9 mouse cellular contexts compared by ENCODE assay signal in the genomic region with DNA sequence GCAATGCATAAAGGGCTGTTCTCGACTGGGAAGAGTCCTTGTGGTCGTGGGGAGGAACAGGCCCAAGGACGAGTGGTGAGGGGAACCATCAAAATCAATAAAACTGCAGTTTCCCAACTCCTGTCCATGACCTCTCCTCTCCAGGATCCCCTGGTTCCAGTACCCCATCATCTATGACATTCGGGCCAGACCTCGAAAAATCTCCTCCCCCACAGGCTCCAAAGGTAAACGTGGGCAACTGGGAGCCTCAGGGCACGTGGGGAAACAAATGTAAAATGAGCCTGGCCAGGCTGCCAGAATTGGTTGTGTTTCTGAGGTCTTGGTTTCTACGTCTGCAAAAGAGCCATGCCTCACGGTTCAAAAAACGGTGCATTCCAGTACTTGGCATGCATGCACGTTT. TPM values are rescaled to one million over a fixed set of nuclear protein-coding genes. Genes with fewer than 3 reads are reported as not detected.
DNase-seq lines count a peak whose midpoint lies in the region; ATAC-seq and TF ChIP-seq lines count a peak whose summit lies in the region.
"Had no signal": no experiment of that assay in that cellular context is flagged by ENCODE, and none has a peak within 500 bp of the region (broad histone marks: within the 10 kb centered on the region; RNA-seq: fewer than 3 reads in every experiment).

No protein-coding gene starts in this region.

- no peak; the same call in 1 of the 2 replicates for TF ChIP-seq POLR2A in CH12.LX (IDR thresholded peaks at IDR 0.05; ENCODE audit: low read depth, low read length)

- no peak for ATAC-seq in heart, embryonic 11.5 days (replicated peaks; ENCODE audit: insufficient number of reproducible peaks, low FRiP score, low TSS enrichment)
- ATAC-seq in forebrain, embryonic 14.5 days = no peak
- no peak for ATAC-seq in liver, embryonic 14.5 days (ENCODE audit: insufficient read depth)

- in situ Hi-C loops in CH12.LX (cut with MboI; ENCODE audit: low pct_ligation_motif_present, low pct_unique_long_range_greater_than_20kb, low sequenced_read_pairs) = no loop called here

- peak overlapping the region; percentile 92 for H3K4me2 ChIP-seq in heart, embryonic 11.5 days
- H3K4me2 ChIP-seq in CH12.LX (ENCODE audit: insufficient read depth, low read depth, poor library complexity, severe bottlenecking) = peak overlapping the region; percentile 87
- peak overlapping the region; percentile 99 for H3K4me2 ChIP-seq in forebrain, embryonic 14.5 days (ENCODE audit: low read length)
- H3K4me2 ChIP-seq in liver, embryonic 14.5 days (ENCODE audit: low read depth) = peak overlapping the region; percentile 87

- TF ChIP-seq EP300 in CH12.LX (IDR thresholded peaks at IDR 0.05; ENCODE audit: low read length) = no peak
- no peak for TF ChIP-seq EP300 in liver, embryonic 14.5 days (IDR thresholded peaks at IDR 0.05; ENCODE audit: low read depth)

- no peaks in the 10 kb centered on the region for H3K27me3 ChIP-seq in heart, embryonic 11.5 days (ENCODE audit: control insufficient read depth, insufficient read depth, low read length)
- H3K27me3 ChIP-seq in CH12.LX (replicated peaks) = no peaks in the 10 kb centered on the region
- no peaks in the 10 kb centered on the region for H3K27me3 ChIP-seq in forebrain, embryonic 14.5 days (replicated peaks; ENCODE audit: control insufficient read depth, insufficient read depth, low read length)
- no peaks in the 10 kb centered on the region for H3K27me3 ChIP-seq in liver, embryonic 14.5 days (ENCODE audit: control insufficient read depth, insufficient read depth, low read length)

- H3K4me1 ChIP-seq in heart, embryonic 11.5 days (ENCODE audit: control insufficient read depth, insufficient read depth, low read length) = peaks cover 13% of the 10 kb centered on the region
- peaks cover 24 to 60% of the 10 kb centered on the region in 2 experiments for H3K4me1 ChIP-seq in CH12.LX (ENCODE audit: control insufficient read depth in 1 of 2, insufficient read depth in 2 of 2)
- peaks cover 18% of the 10 kb centered on the region for H3K4me1 ChIP-seq in forebrain, embryonic 14.5 days (ENCODE audit: control insufficient read depth, insufficient read depth, low read length)
- H3K4me1 ChIP-seq in liver, embryonic 14.5 days (replicated peaks; ENCODE audit: control insufficient read depth in 2 of 2, insufficient read depth in 2 of 2, low read length in 1 of 2) = peaks cover 15 to 16% of the 10 kb centered on the region in 2 experiments

- peaks cover 68% of the 10 kb centered on the region for H3K79me2 ChIP-seq in CH12.LX (replicated peaks; ENCODE audit: control insufficient read depth, extremely low read depth, insufficient read depth, poor library complexity, severe bottlenecking)

- peak overlapping the region; percentile 98 for H3K9ac ChIP-seq in heart, embryonic 11.5 days (ENCODE audit: low read depth, low read length)
- H3K9ac ChIP-seq in CH12.LX (ENCODE audit: insufficient read depth, low read depth) = peak overlapping the region; percentile 91
- peak overlapping the region; percentile 95 for H3K9ac ChIP-seq in forebrain, embryonic 14.5 days (ENCODE audit: low read length)
- H3K9ac ChIP-seq in liver, embryonic 14.5 days (replicated peaks) = peak overlapping the region; percentile 81

- H3K36me3 ChIP-seq in heart, embryonic 11.5 days (ENCODE audit: control insufficient read depth, insufficient read depth, low read length) = peaks cover 21% of the 10 kb centered on the region
- H3K36me3 ChIP-seq in CH12.LX (replicated peaks in 1 of 2; ENCODE audit: control insufficient read depth in 1 of 2, insufficient read depth in 1 of 2, low read length in 1 of 2) = peaks cover 42 to 68% of the 10 kb centered on the region in 2 experiments
- H3K36me3 ChIP-seq in forebrain, embryonic 14.5 days (ENCODE audit: control insufficient read depth, insufficient read depth, low read length) = peaks cover 42% of the 10 kb centered on the region
- peaks cover 38% of the 10 kb centered on the region for H3K36me3 ChIP-seq in liver, embryonic 14.5 days (replicated peaks; ENCODE audit: control insufficient read depth, insufficient read depth, low read depth)

- peak overlapping the region; percentile 63 for H3K4me3 ChIP-seq in heart, embryonic 11.5 days (ENCODE audit: low read depth, low read length)
- peak overlapping the region; percentile 96 to 99 (median 97) for H3K4me3 ChIP-seq in CH12.LX (replicated peaks in 1 of 3; ENCODE audit: low read depth in 2 of 3, low read length in 2 of 3, poor library complexity in 1 of 3)
- peak overlapping the region; percentile 98 for H3K4me3 ChIP-seq in forebrain, embryonic 14.5 days (ENCODE audit: low read depth, low read length)
- H3K4me3 ChIP-seq in liver, embryonic 14.5 days (ENCODE audit: insufficient read depth in 1 of 2, low read depth in 2 of 2, low read length in 2 of 2) = peak overlapping the region; percentile 75 to 82

- dilution Hi-C loops in CH12.LX (cut with MboI; ENCODE audit: extremely low pct_ligation_motif_present, extremely low pct_unique_long_range_greater_than_20kb, low sequenced_read_pairs) = no loop called here

- intact Hi-C loops in heart, postnatal 25 days (cut with DNase I) = loop anchor here (1.0 to 10.0 kb wide), 4 partner anchors 27 to 322 kb away; a partner anchor contains a TSS

- 15% methylated on average over 11 of the region's 11 CpGs for WGBS in heart, embryonic 11.5 days (ENCODE audit: insufficient replicate concordance)
- WGBS in forebrain, embryonic 14.5 days = 21% methylated on average over 11 of the region's 11 CpGs
- WGBS in liver, embryonic 14.5 days (ENCODE audit: insufficient replicate concordance) = 8% methylated on average over 11 of the region's 11 CpGs

- no peak for TF ChIP-seq RAD21 in CH12.LX (IDR thresholded peaks at IDR 0.05; ENCODE audit: low read depth, low read length)

- H3K9me3 ChIP-seq in heart, embryonic 11.5 days (replicated peaks; ENCODE audit: control insufficient read depth, low read length) = no peaks in the 10 kb centered on the region
- H3K9me3 ChIP-seq in CH12.LX (replicated peaks; ENCODE audit: low read length) = no peaks in the 10 kb centered on the region
- H3K9me3 ChIP-seq in forebrain, embryonic 14.5 days (replicated peaks; ENCODE audit: control insufficient read depth, low read length) = no peaks in the 10 kb centered on the region
- no peaks in the 10 kb centered on the region for H3K9me3 ChIP-seq in liver, embryonic 14.5 days (ENCODE audit: control insufficient read depth, low read length)

- DNase-seq in heart, postnatal 25 days (ENCODE audit: low spot score) = no peak
- no peak for DNase-seq in CH12.LX (ENCODE audit: extremely low read depth)
- DNase-seq in forebrain, embryonic 14.5 days (ENCODE audit: low spot score) = no peak
- no peak for DNase-seq in liver, embryonic 14.5 days (ENCODE audit: low read depth in 3 of 3, low spot score in 3 of 3)
- DNase-seq in right cerebral cortex, postnatal 25 days = no peak
- no peak for DNase-seq in thymus, postnatal 36 days
- no peak for DNase-seq in layer of hippocampus, postnatal 14 days (ENCODE audit: low spot score in 2 of 2)
- DNase-seq: cerebellum, adult 9-10 months had no signal

- peak overlapping the region; percentile 64 for H3K27ac ChIP-seq in heart, embryonic 11.5 days (ENCODE audit: low read depth, low read length)
- H3K27ac ChIP-seq in CH12.LX (ENCODE audit: insufficient read depth, low read depth) = peak overlapping the region; percentile 30
- H3K27ac ChIP-seq in forebrain, embryonic 14.5 days (ENCODE audit: low read depth, low read length) = no peak overlapping the region
- H3K27ac ChIP-seq in liver, embryonic 14.5 days = peak overlapping the region; percentile 43

- no peak for TF ChIP-seq CTCF in CH12.LX (conservative IDR thresholded peaks at IDR 0.05 in 1 of 2, IDR thresholded peaks at IDR 0.05 in 1 of 2; ENCODE audit: low read depth in 2 of 2, low read length in 2 of 2)
- peak; percentile 16; the same call in 1 of the 2 replicates for TF ChIP-seq CTCF in liver, embryonic 14.5 days (IDR thresholded peaks at IDR 0.05; ENCODE audit: low read depth)

RNA-seq across cellular contexts. Expression of a gene that starts 0.8 kb away (rescaled TPM):
- 335 and 336 TPM in 2 replicates for polyA plus RNA-seq in heart, embryonic 11.5 days (2014; fragmentation: Nextera tagmentation; extraction: Ambion mirVana)
- total RNA-seq in heart, postnatal 25 days (2021) = 100 to 1,000 TPM; 322 to 323 TPM
- total RNA-seq in CH12.LX (2012; rRNA removed) (440 and 578 TPM in 2 replicates), CH12.LX (2014; rRNA removed) (380 and 405 TPM in 2 replicates)
- polyA plus RNA-seq in CH12.LX (2012; ENCODE audit: insufficient read length, low read depth) = 623 and 694 TPM in 2 replicates
- polyA plus RNA-seq in forebrain, embryonic 14.5 days (2014; fragmentation: Nextera tagmentation; extraction: Ambion mirVana) = 237 and 245 TPM in 2 replicates
- polyA plus RNA-seq in liver, embryonic 14.5 days (2012; rRNA removed) = 101 and 124 TPM in 2 replicates
- 210 and 240 TPM in 2 replicates for polyA plus RNA-seq in liver, embryonic 14.5 days (2014; fragmentation: Nextera tagmentation; extraction: Ambion mirVana)
- 100 to 1,000 TPM; 138 to 141 TPM for total RNA-seq in layer of hippocampus, postnatal 14 days (2021)

RNA-seq across cellular contexts. Expression of a gene that starts 0.9 kb away (rescaled TPM):
- 139 and 148 TPM in 2 replicates for polyA plus RNA-seq in heart, embryonic 11.5 days (2014; fragmentation: Nextera tagmentation; extraction: Ambion mirVana)
- total RNA-seq in heart, postnatal 25 days (2021) = 10 to 100 TPM; 72.5 to 75.1 TPM
- total RNA-seq in CH12.LX (2012; rRNA removed) (352 and 439 TPM in 2 replicates), CH12.LX (2014; rRNA removed) (481 and 498 TPM in 2 replicates)
- polyA plus RNA-seq in CH12.LX (2012; ENCODE audit: insufficient read length, low read depth) = 301 and 408 TPM in 2 replicates
- 166 and 186 TPM in 2 replicates for polyA plus RNA-seq in forebrain, embryonic 14.5 days (2014; fragmentation: Nextera tagmentation; extraction: Ambion mirVana)
- polyA plus RNA-seq in liver, embryonic 14.5 days (2012; rRNA removed) = 91.1 and 103 TPM in 2 replicates
- 147 and 162 TPM in 2 replicates for polyA plus RNA-seq in liver, embryonic 14.5 days (2014; fragmentation: Nextera tagmentation; extraction: Ambion mirVana)
- 10 to 100 TPM; 50.7 to 51.1 TPM for total RNA-seq in layer of hippocampus, postnatal 14 days (2021)

RNA-seq across cellular contexts. Expression of a gene that starts 25.6 kb away (rescaled TPM):
- 4.8 and 6.9 TPM in 2 replicates for polyA plus RNA-seq in heart, embryonic 11.5 days (2014; fragmentation: Nextera tagmentation; extraction: Ambion mirVana)
- total RNA-seq in heart, postnatal 25 days (2021) = 1 to 10 TPM; 4.7 TPM
- total RNA-seq in CH12.LX (2012; rRNA removed) = 247 and 283 TPM in 2 replicates
- 300 and 327 TPM in 2 replicates for total RNA-seq in CH12.LX (2014; rRNA removed)
- polyA plus RNA-seq in CH12.LX (2012; ENCODE audit: insufficient read length, low read depth) = 585 and 814 TPM in 2 replicates
- polyA plus RNA-seq in forebrain, embryonic 14.5 days (2014; fragmentation: Nextera tagmentation; extraction: Ambion mirVana) = 4.7 TPM in 2 replicates
- polyA plus RNA-seq in liver, embryonic 14.5 days (2012; rRNA removed) = 14.3 and 17.9 TPM in 2 replicates
- polyA plus RNA-seq in liver, embryonic 14.5 days (2014; fragmentation: Nextera tagmentation; extraction: Ambion mirVana) = 26.6 and 28.4 TPM in 2 replicates
- 1 to 10 TPM; 3.8 to 5.7 TPM for total RNA-seq in layer of hippocampus, postnatal 14 days (2021)

RNA-seq across cellular contexts. Expression of a gene that starts 28.3 kb away (rescaled TPM):
- 352 and 380 TPM in 2 replicates for polyA plus RNA-seq in heart, embryonic 11.5 days (2014; fragmentation: Nextera tagmentation; extraction: Ambion mirVana)
- total RNA-seq in heart, postnatal 25 days (2021) = 100 to 1,000 TPM; 274 to 277 TPM
- total RNA-seq in CH12.LX (2012; rRNA removed) (146 and 197 TPM in 2 replicates), CH12.LX (2014; rRNA removed) (59.3 and 64.3 TPM in 2 replicates)
- 88.4 and 93.7 TPM in 2 replicates for polyA plus RNA-seq in CH12.LX (2012; ENCODE audit: insufficient read length, low read depth)
- polyA plus RNA-seq in forebrain, embryonic 14.5 days (2014; fragmentation: Nextera tagmentation; extraction: Ambion mirVana) = 722 and 848 TPM in 2 replicates
- polyA plus RNA-seq in liver, embryonic 14.5 days (2012; rRNA removed) = 27.9 and 50.2 TPM in 2 replicates
- 74.0 and 80.0 TPM in 2 replicates for polyA plus RNA-seq in liver, embryonic 14.5 days (2014; fragmentation: Nextera tagmentation; extraction: Ambion mirVana)
- total RNA-seq in layer of hippocampus, postnatal 14 days (2021) = 100 to 1,000 TPM; 297 to 325 TPM

RNA-seq across cellular contexts. Expression of a gene that starts 42.9 kb away (rescaled TPM):
- polyA plus RNA-seq in heart, embryonic 11.5 days (2014; fragmentation: Nextera tagmentation; extraction: Ambion mirVana) = not detected in 2 replicates
- total RNA-seq in heart, postnatal 25 days (2021) = 1 to 10 TPM in 1 of 2 experiments, not detected in 1; 3.8 TPM
- not detected in 2 replicates for total RNA-seq in CH12.LX (2012; rRNA removed)
- total RNA-seq in CH12.LX (2014; rRNA removed) = not detected in 2 replicates
- polyA plus RNA-seq in CH12.LX (2012; ENCODE audit: insufficient read length, low read depth) = not detected in 2 replicates
- polyA plus RNA-seq in forebrain, embryonic 14.5 days (2014; fragmentation: Nextera tagmentation; extraction: Ambion mirVana) = not detected in 2 replicates
- 0.37 TPM in 1 of 2 replicates, not detected in the other for polyA plus RNA-seq in liver, embryonic 14.5 days (2012; rRNA removed)
- polyA plus RNA-seq in liver, embryonic 14.5 days (2014; fragmentation: Nextera tagmentation; extraction: Ambion mirVana) = not detected in 2 replicates
- 1 to 10 TPM in 1 of 2 experiments, not detected in 1; 1.3 TPM for total RNA-seq in layer of hippocampus, postnatal 14 days (2021)

Comparison
In these comparisons a context has a peak if more than half of its experiments do, and no peak if none do; other contexts are left out.
1. RNA of a gene that starts 25.6 kb away (polyA plus RNA-seq): 585 to 814 TPM in CH12.LX; 14.3 to 28.4 TPM in liver, embryonic 14.5 days, 4.8 to 6.9 TPM in heart, embryonic 11.5 days and 4.7 TPM in forebrain, embryonic 14.5 days; every median in the first group is over 10 times any median in the second.
2. Peak in every context shown above with its lines, with median percentiles within 50 percentile points of each other: H3K4me2 ChIP-seq, H3K4me3 ChIP-seq and H3K9ac ChIP-seq.